Mouse (Mus musculus): Measurements from ENCODE around the gene Acrbp. TPM values are rescaled to one million over a fixed set of nuclear protein-coding genes. Genes with fewer than 3 reads are reported as not detected.
"Not testable (repeated sequence)": the region's sequence is repeated elsewhere in the genome, so short reads cannot be mapped to it uniquely, and the experiment has no call there.

Gene Acrbp
- 14.4 and 15.4 TPM in 2 replicates for polyA plus RNA-seq (2015; fragmentation: Nextera tagmentation; extraction: Ambion mirVana)

DNA sequence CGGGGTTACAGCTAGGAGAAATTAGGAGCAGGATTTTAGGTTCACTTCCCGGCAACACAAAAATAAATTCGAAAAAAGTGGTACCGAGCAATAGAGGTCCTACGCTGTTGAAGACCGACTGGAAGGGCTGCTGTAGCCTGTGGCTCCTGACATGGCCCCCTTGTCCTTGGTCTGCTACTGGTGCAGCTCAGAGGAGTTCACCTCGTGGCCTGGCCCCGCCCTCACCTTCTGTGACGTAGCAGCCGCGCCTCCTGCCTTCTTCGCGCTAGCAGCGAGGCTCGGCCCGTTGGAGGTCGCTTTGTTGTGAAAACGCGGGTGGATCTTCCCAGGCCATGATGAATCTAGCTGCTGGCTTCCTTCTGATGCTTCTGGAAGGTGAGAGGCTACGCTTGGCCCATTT lies at the start of gene Acrbp:
TSS of gene Acrbp (plus strand) at position 12 of the 400 bp plus-strand sequence.
- no peak within 1 kb of the TSS for H3K27ac ChIP-seq
- no peak within 1 kb of the TSS for H3K9ac ChIP-seq
- 46% methylated on average over 20 of the region's 20 CpGs for WGBS
- no peaks in the 10 kb centered on the region for H3K9me3 ChIP-seq (replicated peaks)
- no peaks in the 10 kb centered on the region for H3K27me3 ChIP-seq
- 0 out of 2 replicates have a peak, but pooled peaks have one; percentile 30 for ATAC-seq (replicated peaks; ENCODE audit: low FRiP score)
- no peaks in the 10 kb centered on the region for H3K4me1 ChIP-seq
- no peak within 1 kb of the TSS for H3K4me3 ChIP-seq (replicated peaks)
- H3K4me2 ChIP-seq = no peak within 1 kb of the TSS
- peaks cover 95% of the 10 kb centered on the region for H3K36me3 ChIP-seq

DNA sequence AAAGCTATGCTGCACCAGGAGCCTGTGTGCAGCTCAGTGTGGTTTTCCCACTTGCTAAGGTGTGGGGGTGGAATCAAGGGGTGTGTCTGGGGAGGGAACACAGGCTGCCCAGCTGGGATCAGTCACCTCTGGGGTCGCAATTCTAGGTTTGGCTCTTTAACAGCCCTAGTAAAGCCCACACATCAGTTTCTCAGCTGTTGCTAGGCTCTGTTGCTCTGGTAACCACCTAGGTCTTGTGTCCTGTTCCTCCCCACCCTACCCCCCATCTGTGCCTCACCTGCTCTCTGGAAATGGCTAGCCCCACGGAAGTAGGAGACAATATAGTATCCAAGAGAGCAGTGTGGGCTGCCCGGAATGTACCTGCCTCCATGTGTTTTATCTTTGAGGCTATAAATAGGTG lies 45.8 kb upstream of the Acrbp start:
- no peak for ATAC-seq (replicated peaks; ENCODE audit: low FRiP score)
- Histone ChIP-seq H3K9me3 (replicated peaks) (no peaks in the 10 kb centered on the region), H3K4me3 (replicated peaks) (no peak overlapping the region), H3K27me3 (peaks cover 46% of the 10 kb centered on the region), H3K9ac (no peak overlapping the region), H3K27ac (no peak overlapping the region), H3K4me2 (no peak overlapping the region), H3K4me1 (peaks cover 14% of the 10 kb centered on the region), H3K36me3 (no peaks in the 10 kb centered on the region)
- WGBS = 25% methylated on average over 3 of the region's 3 CpGs

DNA sequence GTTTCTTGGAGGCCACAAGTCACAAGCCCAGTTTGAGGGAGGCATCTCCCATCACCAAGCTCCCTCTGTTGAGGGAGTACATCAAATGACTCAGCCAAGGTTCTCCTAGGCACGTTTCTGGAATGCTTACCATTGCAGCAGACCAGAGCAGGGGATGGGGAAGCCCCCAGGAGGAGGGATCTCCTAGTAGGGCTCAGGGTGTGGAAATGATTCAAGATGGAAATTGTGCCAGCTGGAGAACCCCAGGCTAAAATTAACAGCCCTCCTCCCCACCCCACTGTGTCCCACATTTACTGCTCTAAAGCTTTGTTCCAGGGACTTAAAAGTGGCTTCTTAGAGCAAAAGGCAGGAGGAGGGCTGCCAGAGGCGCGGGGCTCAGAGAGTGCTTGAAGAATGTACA lies 44.4 kb upstream of the Acrbp start:
- Histone ChIP-seq H3K9me3 (replicated peaks) (no peaks in the 10 kb centered on the region), H3K4me1 (peaks cover 17% of the 10 kb centered on the region), H3K27me3 (peaks cover 32% of the 10 kb centered on the region), H3K4me3 (replicated peaks) (no peak overlapping the region), H3K27ac (0 out of 2 replicates have a peak overlapping the region, but pooled peaks have one; percentile 3), H3K36me3 (no peaks in the 10 kb centered on the region), H3K9ac (no peak overlapping the region), H3K4me2 (no peak overlapping the region)
- ATAC-seq (replicated peaks; ENCODE audit: low FRiP score) = no peak
- WGBS = 33% methylated on average over 3 of the region's 3 CpGs

DNA sequence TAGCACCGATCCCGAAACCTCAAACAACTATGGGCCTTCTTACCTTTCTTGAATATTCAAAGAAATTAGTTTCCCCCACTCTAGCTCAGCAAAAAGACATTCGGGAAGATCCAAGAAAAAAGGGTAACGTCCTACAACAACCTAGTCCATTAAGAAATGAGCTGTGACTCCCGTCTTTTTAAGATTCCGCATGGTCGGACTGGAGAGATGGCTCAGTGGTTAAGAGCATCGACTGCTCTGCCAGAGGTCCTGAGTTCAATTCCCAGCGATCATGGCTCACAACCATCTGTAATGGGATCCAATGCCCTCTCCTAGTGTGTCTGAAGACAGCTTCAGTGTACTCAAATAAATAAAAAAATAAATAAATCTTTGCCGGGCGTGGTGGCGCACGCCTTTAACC lies 41.4 kb upstream of the Acrbp start:
- Histone ChIP-seq H3K27me3 (0 out of 2 replicates have a peak, but pooled peaks cover 3% of the 10 kb centered on the region), H3K9me3 (replicated peaks) (no peaks in the 10 kb centered on the region), H3K27ac (peak overlapping the region; percentile 99), H3K9ac (peak overlapping the region; percentile 92), H3K36me3 (peaks cover 22% of the 10 kb centered on the region), H3K4me3 (replicated peaks) (peak overlapping the region; percentile 85), H3K4me1 (peaks cover 32% of the 10 kb centered on the region), H3K4me2 (peak overlapping the region; percentile 81)
- 43% methylated on average over 13 of the region's 13 CpGs for WGBS
- ATAC-seq (replicated peaks; ENCODE audit: low FRiP score) = no peak

DNA sequence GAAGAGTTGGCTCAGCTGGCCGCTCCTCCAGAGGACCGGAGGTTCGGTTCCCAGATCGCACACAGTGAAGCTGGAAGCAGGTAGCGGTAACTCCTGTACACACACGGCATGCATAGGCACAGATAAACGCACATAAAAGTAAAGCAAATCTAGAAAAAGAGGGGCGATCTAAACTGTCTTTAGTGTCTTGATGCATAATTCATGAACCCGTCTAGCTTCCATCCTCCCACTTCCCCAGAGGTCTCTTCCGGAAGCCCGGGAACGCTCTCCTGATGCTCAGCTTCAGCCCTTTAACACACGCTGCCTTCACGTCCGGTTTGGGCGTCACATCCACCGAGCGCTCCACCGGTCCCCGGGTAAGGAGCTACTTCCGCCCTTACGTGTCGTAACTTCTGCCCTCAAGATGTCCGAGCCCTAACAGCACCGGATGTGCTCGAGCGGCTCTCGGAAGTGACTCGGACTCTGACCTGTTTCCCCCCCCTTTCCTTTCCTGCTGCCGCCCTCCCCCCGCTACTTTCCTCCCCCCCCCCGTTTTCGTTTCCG lies 40.8 kb upstream of the Acrbp start:
- peak overlapping the region; percentile 92 for H3K9ac ChIP-seq
- peak; percentile 98 for ATAC-seq (replicated peaks; ENCODE audit: low FRiP score)
- H3K4me2 ChIP-seq = peak overlapping the region; percentile 81
- H3K36me3 ChIP-seq = peaks cover 27% of the 10 kb centered on the region
- peak overlapping the region; percentile 85 for H3K4me3 ChIP-seq (replicated peaks)
- WGBS = under 1% methylated on average over 30 of the region's 34 CpGs
- peak overlapping the region; percentile 99 for H3K27ac ChIP-seq
- H3K9me3 ChIP-seq (replicated peaks) = no peaks in the 10 kb centered on the region
- H3K4me1 ChIP-seq = peaks cover 30% of the 10 kb centered on the region
- no peaks in the 10 kb centered on the region for H3K27me3 ChIP-seq

DNA sequence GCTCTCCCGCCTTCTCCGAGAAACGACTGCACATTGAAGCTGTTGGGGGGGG lies 40.5 kb upstream of the Acrbp start, which contains the start of gene Zfp384:
TSS of gene Zfp384 (plus strand) at position 17 of the 52 bp plus-strand sequence.
- H3K4me1 ChIP-seq = peaks cover 30% of the 10 kb centered on the region
- H3K9me3 ChIP-seq (replicated peaks) = no peaks in the 10 kb centered on the region
- H3K9ac ChIP-seq = peak within 1 kb of the TSS; percentile 92
- H3K4me3 ChIP-seq (replicated peaks) = peak within 1 kb of the TSS; percentile 85
- H3K36me3 ChIP-seq = peaks cover 30% of the 10 kb centered on the region
- H3K27me3 ChIP-seq = no peaks in the 10 kb centered on the region
- H3K27ac ChIP-seq = peak within 1 kb of the TSS; percentile 99
- H3K4me2 ChIP-seq = peak within 1 kb of the TSS; percentile 81
- WGBS = 0% methylated on average over 3 of the region's 3 CpGs
- ATAC-seq (replicated peaks; ENCODE audit: low FRiP score) = no peak

DNA sequence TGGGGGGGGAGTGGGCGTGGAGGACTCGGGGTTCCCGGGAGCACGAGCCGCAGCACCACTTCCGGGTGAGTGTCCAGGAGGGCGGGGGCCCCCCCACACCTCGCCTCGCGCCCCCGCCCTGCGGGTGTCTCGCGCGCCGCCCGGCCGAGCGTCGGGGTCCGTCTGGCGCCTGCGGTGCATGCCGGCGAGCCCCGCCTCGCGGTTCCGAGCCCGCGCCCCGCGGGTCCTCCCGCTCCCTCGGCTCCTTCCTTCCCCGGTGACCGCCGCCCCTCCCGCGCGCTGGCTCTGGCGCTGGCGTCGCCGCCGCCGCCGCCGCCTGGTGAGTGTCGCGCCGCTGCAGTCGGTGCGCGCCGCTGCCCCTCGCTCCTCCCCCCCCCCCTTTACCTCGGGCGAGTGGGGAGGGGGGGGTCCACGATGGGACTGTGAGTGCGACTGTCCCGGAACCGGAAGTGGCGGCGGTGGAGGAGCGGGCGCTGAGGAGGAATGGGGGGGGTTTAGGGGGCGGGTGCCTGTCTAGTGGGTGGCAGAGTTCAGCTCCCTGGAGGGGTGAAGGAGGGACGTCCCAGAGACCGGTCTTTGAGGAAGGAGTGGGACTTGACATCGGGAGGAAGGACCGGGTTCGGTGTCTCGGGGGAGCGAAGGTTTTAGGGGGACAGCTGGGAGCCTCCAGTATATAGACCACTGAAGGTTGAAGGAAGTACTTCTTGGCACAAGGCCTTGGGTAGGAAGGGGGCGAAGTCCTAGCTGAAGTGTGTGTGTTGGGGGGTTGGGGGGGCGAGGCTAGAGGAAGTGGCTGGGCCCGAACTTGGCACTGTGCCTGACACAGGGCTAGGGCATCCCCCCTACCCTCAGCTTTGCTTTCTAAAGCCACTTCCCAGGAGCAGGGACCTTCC lies 40.1 kb upstream of the Acrbp start:
- peak overlapping the region; percentile 81 for H3K4me2 ChIP-seq
- no peaks in the 10 kb centered on the region for H3K27me3 ChIP-seq
- no peaks in the 10 kb centered on the region for H3K9me3 ChIP-seq (replicated peaks)
- under 1% methylated on average over 68 of the region's 78 CpGs for WGBS
- H3K4me3 ChIP-seq (replicated peaks) = peak overlapping the region; percentile 85
- peak overlapping the region; percentile 92 for H3K9ac ChIP-seq
- H3K27ac ChIP-seq = peak overlapping the region; percentile 99
- H3K36me3 ChIP-seq = peaks cover 34% of the 10 kb centered on the region
- H3K4me1 ChIP-seq = peaks cover 30% of the 10 kb centered on the region
- ATAC-seq (replicated peaks; ENCODE audit: low FRiP score) = peak; percentile 88

DNA sequence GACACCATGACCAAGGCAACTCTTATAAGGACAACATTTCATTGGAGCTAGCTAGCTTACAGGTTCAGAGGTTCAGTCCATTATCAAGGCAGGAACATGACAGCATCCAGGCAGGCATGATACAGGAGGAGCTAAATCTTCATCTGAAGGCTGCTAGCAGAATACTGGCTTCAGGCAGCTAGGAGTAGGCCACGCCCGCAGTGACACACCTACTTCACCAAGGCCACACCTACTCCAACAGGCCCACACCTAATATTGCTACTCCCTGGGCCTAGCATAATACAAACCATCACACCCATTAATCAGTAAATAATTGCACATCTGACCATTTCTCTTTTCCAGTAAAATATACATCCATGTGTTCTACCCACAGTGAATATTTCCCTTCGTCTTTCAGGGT lies 31.8 kb upstream of the Acrbp start:
- ATAC-seq (replicated peaks; ENCODE audit: low FRiP score) = no peak
- Histone ChIP-seq H3K4me3 (replicated peaks) (no peak overlapping the region), H3K9me3 (replicated peaks) (no peaks in the 10 kb centered on the region), H3K4me2 (no peak overlapping the region), H3K27me3 (no peaks in the 10 kb centered on the region), H3K9ac (no peak overlapping the region), H3K4me1 (0 out of 2 replicates have a peak, but pooled peaks cover under 1% of the 10 kb centered on the region), H3K27ac (no peak overlapping the region), H3K36me3 (peaks cover 88% of the 10 kb centered on the region)
- 95% methylated on average over 3 of the region's 3 CpGs for WGBS

DNA sequence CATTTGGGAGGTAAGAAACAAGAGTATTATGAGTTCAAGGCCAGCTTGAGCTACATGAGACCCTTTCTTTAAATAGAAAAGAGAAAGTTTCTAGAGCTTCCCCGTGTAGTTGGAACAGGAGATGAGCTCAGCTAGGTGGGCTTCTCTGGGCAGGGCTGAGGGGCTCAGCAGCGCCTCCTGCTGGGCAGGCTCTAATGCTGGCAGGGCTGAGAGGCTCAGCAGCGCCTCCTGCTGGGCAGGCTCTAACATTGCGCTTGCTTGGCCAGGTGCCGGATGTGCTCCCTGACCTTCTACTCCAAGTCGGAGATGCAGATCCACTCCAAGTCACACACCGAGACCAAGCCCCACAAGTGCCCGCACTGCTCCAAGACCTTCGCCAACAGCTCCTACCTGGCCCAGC lies 19.0 kb upstream of the Acrbp start:
- H3K4me1 ChIP-seq; H3K27me3 ChIP-seq; H3K9me3 ChIP-seq (replicated peaks); H3K4me3 ChIP-seq (replicated peaks); ATAC-seq (replicated peaks; ENCODE audit: low FRiP score); H3K9ac ChIP-seq; H3K27ac ChIP-seq; H3K4me2 ChIP-seq: not testable (repeated sequence)
- 41% methylated on average over 8 of the region's 9 CpGs for WGBS
- peaks cover 94% of the 10 kb centered on the region for H3K36me3 ChIP-seq

DNA sequence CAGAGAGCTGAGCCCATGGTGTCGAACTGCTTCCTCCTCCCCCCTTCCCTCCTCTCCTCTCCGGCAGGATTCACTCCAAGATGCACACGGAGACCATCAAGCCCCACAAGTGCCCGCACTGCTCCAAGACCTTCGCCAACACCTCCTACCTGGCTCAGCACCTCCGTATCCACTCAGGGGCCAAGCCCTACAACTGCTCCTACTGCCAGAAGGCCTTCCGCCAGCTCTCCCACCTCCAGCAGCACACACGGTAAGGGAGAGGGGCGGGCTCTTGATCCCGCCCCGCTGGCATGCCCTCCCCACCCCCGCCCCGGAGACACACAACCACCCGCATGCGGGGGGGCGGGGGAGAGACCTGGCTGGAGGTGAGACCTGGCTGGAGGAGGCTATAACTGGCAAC lies 17.9 kb upstream of the Acrbp start:
- no peaks in the 10 kb centered on the region for H3K4me1 ChIP-seq
- no peak overlapping the region for H3K4me3 ChIP-seq (replicated peaks)
- no peaks in the 10 kb centered on the region for H3K27me3 ChIP-seq
- no peaks in the 10 kb centered on the region for H3K9me3 ChIP-seq (replicated peaks)
- H3K9ac ChIP-seq = no peak overlapping the region
- no peak overlapping the region for H3K27ac ChIP-seq
- ATAC-seq (replicated peaks; ENCODE audit: low FRiP score) = 0 out of 2 replicates have a peak, but pooled peaks have one; percentile 25
- peaks cover 93% of the 10 kb centered on the region for H3K36me3 ChIP-seq
- 85% methylated on average over 16 of the region's 16 CpGs for WGBS
- no peak overlapping the region for H3K4me2 ChIP-seq

DNA sequence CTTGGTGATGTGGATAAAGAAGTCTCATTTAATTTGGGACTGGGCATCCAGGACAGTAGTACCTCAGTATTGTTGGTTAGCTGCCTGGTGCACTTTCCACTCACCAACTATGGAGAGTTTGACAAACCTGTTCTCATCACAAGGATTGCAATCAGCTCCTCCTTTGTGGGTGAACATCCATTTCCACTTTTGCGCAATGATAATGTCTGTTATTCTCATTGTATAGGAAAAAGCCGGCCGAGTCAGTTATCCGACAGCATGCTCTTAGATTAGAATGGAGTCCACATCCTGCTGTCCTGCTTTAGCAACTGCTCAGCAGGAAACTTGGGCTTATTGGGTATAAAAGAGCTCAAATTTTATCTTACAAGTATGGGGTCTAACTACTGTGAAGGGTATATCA lies 10.8 kb upstream of the Acrbp start:
- Histone ChIP-seq H3K9ac (peak overlapping the region; percentile 38; the same call in 1 of the 2 replicates), H3K9me3 (replicated peaks) (no peaks in the 10 kb centered on the region), H3K4me3 (replicated peaks) (peak overlapping the region; percentile 78), H3K4me2 (peak overlapping the region; percentile 63), H3K27me3 (no peaks in the 10 kb centered on the region), H3K36me3 (peaks cover 61% of the 10 kb centered on the region), H3K4me1 (peaks cover 16% of the 10 kb centered on the region; the same call in 1 of the 2 replicates), H3K27ac (peak overlapping the region; percentile 91)
- 94% methylated on average over 4 of the region's 4 CpGs for WGBS
- no peak for ATAC-seq (replicated peaks; ENCODE audit: low FRiP score)

DNA sequence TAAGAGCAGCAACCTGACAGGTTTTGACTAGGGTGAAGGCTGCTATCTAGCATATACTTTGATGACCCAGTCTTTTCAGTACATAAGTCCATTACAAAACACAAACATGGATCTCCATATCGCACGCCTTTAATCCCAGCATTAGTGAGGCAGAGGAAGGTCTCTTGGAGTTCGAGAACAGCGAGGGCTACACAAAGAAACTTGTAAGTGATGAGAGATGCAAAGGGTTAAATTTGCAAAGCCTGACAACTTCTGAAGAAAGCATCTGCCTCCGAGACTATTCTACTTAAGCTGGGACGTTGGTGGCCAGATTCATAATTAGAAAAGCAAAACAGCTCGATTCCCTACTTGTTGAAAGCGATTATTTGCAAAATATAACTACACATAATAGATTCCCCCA lies 10.4 kb upstream of the Acrbp start:
- no peaks in the 10 kb centered on the region for H3K27me3 ChIP-seq
- peak overlapping the region; percentile 38; the same call in 1 of the 2 replicates for H3K9ac ChIP-seq
- peak overlapping the region; percentile 63 for H3K4me2 ChIP-seq
- peaks cover 16% of the 10 kb centered on the region; the same call in 1 of the 2 replicates for H3K4me1 ChIP-seq
- H3K36me3 ChIP-seq = peaks cover 61% of the 10 kb centered on the region
- H3K9me3 ChIP-seq (replicated peaks) = no peaks in the 10 kb centered on the region
- ATAC-seq (replicated peaks; ENCODE audit: low FRiP score) = peak; percentile 5; the same call in 1 of the 2 replicates
- peak overlapping the region; percentile 91 for H3K27ac ChIP-seq
- peak overlapping the region; percentile 78 for H3K4me3 ChIP-seq (replicated peaks)
- 7% methylated on average over 8 of the region's 8 CpGs for WGBS
